Mouse (Mus musculus): ENCODE measurements around the gene Mtmr12. TPM values are rescaled to one million over a fixed set of nuclear protein-coding genes. Genes with fewer than 3 reads are reported as not detected.

Mtmr12 gene
- polyA plus RNA-seq, 1 experiment: 32.0 TPM

DNA sequence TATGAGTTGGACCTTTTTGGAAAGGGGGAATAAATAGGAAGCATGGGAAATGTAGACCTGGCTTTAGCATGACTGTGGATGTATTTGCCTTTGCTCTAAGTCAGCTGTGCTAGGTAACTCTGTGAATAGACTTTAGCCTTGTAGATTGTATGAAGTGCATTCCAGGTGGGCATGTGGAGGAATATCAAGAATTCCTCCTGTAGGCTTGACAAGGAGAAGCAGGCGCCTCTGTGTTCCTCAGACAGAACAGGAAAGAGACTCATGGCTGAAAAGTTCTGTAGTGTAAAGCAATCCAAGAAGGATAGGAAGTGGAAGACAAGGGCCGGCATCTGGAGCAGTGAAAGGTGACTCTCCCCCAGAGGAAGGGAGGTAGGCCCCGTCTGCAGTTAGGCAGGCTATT lies 58.2 kb downstream of the Mtmr12 start:
- TF ChIP-seq EP300 (IDR thresholded peaks at IDR 0.05; ENCODE audit: insufficient read depth, low read depth, low read length): no peak
- TF ChIP-seq POLR2A (IDR thresholded peaks at IDR 0.05; ENCODE audit: insufficient read depth, low read length): no peak
- no peak for TF ChIP-seq CTCF (IDR thresholded peaks at IDR 0.05; ENCODE audit: low read depth, low read length)
- Histone ChIP-seq H3K9ac (ENCODE audit: low read depth, poor library complexity, severe bottlenecking) (no peak overlapping the region), H3K4me1 (ENCODE audit: control insufficient read depth, insufficient read depth, low read length) (no peaks in the 10 kb centered on the region), H3K27ac (ENCODE audit: insufficient read depth, low read length) (no peak overlapping the region), H3K36me3 (ENCODE audit: control insufficient read depth, insufficient read depth, low read length, poor library complexity, severe bottlenecking) (peaks cover 33% of the 10 kb centered on the region), H3K9me3 (replicated peaks; ENCODE audit: control insufficient read depth, insufficient read depth, low read length, poor library complexity, severe bottlenecking) (no peaks in the 10 kb centered on the region), H3K4me3 (ENCODE audit: low read depth, low read length) (no peak overlapping the region), H3K27me3 (ENCODE audit: control insufficient read depth, insufficient read depth, low read length, poor library complexity, severe bottlenecking) (no peaks in the 10 kb centered on the region)

DNA sequence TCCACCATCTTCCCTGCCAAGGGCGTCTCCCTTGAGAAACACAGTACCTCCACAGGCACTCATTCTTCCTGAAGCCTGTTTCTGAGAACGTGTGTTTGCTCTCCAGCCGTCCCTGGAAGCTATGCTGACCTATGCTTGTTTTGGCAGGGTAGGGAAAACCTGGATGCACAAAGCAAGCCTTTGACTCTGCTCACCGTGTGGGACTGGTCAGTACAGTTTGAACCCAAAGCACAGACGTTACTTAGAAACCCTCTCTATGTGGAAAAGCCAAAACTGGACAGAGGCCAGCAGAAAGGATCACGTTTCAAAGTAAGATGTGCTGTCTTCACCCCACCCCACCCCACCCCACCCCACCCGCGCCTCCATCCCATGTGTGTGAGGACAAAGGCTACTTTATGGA lies 61.6 kb downstream of the Mtmr12 start:
- H3K4me1 ChIP-seq (ENCODE audit: control insufficient read depth, insufficient read depth, low read length): no peaks in the 10 kb centered on the region
- H3K9me3 ChIP-seq (replicated peaks; ENCODE audit: control insufficient read depth, insufficient read depth, low read length, poor library complexity, severe bottlenecking): no peaks in the 10 kb centered on the region
- no peak for TF ChIP-seq POLR2A (IDR thresholded peaks at IDR 0.05; ENCODE audit: insufficient read depth, low read length)
- no peak for TF ChIP-seq CTCF (IDR thresholded peaks at IDR 0.05; ENCODE audit: low read depth, low read length)
- no peak for TF ChIP-seq EP300 (IDR thresholded peaks at IDR 0.05; ENCODE audit: insufficient read depth, low read depth, low read length)
- H3K36me3 ChIP-seq (ENCODE audit: control insufficient read depth, insufficient read depth, low read length, poor library complexity, severe bottlenecking): peaks cover 26% of the 10 kb centered on the region
- H3K4me3 ChIP-seq (ENCODE audit: low read depth, low read length): no peak overlapping the region
- no peak overlapping the region for H3K27ac ChIP-seq (ENCODE audit: insufficient read depth, low read length)
- H3K27me3 ChIP-seq (ENCODE audit: control insufficient read depth, insufficient read depth, low read length, poor library complexity, severe bottlenecking): no peaks in the 10 kb centered on the region
- H3K9ac ChIP-seq (ENCODE audit: low read depth, poor library complexity, severe bottlenecking): no peak overlapping the region

DNA sequence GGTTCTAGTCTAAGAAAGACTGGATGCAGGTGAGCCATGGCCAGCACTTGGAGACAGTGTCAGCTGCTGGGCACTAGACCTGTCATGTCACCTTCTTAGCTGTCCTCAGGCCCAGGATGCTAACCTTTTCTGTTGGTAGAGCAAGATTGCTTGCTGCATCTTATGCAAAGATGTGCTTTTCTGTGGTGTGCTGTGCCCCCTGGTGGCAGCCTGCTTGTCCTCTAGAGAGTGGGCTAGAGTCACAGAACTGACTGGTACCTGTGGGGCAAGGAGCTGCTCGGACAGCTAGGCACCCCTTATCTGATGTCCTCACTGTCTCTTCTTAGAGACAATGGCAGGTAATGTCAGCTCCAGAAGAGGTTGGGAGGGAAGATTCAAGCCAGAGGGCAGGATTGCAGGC lies 63.2 kb downstream of the Mtmr12 start:
- Histone ChIP-seq H3K4me1 (ENCODE audit: control insufficient read depth, insufficient read depth, low read length) (no peaks in the 10 kb centered on the region), H3K9ac (ENCODE audit: low read depth, poor library complexity, severe bottlenecking) (no peak overlapping the region), H3K36me3 (ENCODE audit: control insufficient read depth, insufficient read depth, low read length, poor library complexity, severe bottlenecking) (peaks cover 25% of the 10 kb centered on the region), H3K27ac (ENCODE audit: insufficient read depth, low read length) (no peak overlapping the region), H3K9me3 (replicated peaks; ENCODE audit: control insufficient read depth, insufficient read depth, low read length, poor library complexity, severe bottlenecking) (no peaks in the 10 kb centered on the region), H3K27me3 (ENCODE audit: control insufficient read depth, insufficient read depth, low read length, poor library complexity, severe bottlenecking) (no peaks in the 10 kb centered on the region), H3K4me3 (ENCODE audit: low read depth, low read length) (no peak overlapping the region)
- TF ChIP-seq CTCF (IDR thresholded peaks at IDR 0.05; ENCODE audit: low read depth, low read length) (peak; percentile 84), EP300 (IDR thresholded peaks at IDR 0.05; ENCODE audit: insufficient read depth, low read depth, low read length) (no peak), POLR2A (IDR thresholded peaks at IDR 0.05; ENCODE audit: insufficient read depth, low read length) (no peak)

DNA sequence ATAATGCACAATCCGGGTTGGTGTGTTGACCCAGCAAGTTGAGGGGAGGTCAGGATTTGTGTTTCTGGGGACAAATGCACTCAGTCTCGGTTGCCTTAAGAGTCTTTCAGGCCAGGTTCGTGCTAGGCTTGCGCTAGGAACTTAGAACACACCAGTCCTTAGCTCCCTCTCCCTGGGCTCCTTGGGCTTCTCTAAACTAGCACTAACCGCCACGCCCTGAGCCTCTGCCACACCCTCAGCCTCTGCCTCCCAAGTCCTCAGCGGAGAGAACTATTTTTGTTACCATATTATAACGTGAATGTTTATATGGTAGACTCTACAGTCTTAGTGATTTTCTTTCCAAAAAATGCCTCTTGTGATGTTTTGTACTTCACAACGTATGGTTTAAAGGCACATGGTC lies 66.5 kb downstream of the Mtmr12 start:
- Histone ChIP-seq H3K9me3 (replicated peaks; ENCODE audit: control insufficient read depth, insufficient read depth, low read length, poor library complexity, severe bottlenecking) (no peaks in the 10 kb centered on the region), H3K9ac (ENCODE audit: low read depth, poor library complexity, severe bottlenecking) (no peak overlapping the region), H3K36me3 (ENCODE audit: control insufficient read depth, insufficient read depth, low read length, poor library complexity, severe bottlenecking) (peaks cover 9% of the 10 kb centered on the region), H3K27me3 (ENCODE audit: control insufficient read depth, insufficient read depth, low read length, poor library complexity, severe bottlenecking) (no peaks in the 10 kb centered on the region), H3K4me1 (ENCODE audit: control insufficient read depth, insufficient read depth, low read length) (peaks cover 4% of the 10 kb centered on the region), H3K27ac (ENCODE audit: insufficient read depth, low read length) (no peak overlapping the region), H3K4me3 (ENCODE audit: low read depth, low read length) (no peak overlapping the region)
- TF ChIP-seq EP300 (IDR thresholded peaks at IDR 0.05; ENCODE audit: insufficient read depth, low read depth, low read length) (no peak), CTCF (IDR thresholded peaks at IDR 0.05; ENCODE audit: low read depth, low read length) (no peak), POLR2A (IDR thresholded peaks at IDR 0.05; ENCODE audit: insufficient read depth, low read length) (no peak)

DNA sequence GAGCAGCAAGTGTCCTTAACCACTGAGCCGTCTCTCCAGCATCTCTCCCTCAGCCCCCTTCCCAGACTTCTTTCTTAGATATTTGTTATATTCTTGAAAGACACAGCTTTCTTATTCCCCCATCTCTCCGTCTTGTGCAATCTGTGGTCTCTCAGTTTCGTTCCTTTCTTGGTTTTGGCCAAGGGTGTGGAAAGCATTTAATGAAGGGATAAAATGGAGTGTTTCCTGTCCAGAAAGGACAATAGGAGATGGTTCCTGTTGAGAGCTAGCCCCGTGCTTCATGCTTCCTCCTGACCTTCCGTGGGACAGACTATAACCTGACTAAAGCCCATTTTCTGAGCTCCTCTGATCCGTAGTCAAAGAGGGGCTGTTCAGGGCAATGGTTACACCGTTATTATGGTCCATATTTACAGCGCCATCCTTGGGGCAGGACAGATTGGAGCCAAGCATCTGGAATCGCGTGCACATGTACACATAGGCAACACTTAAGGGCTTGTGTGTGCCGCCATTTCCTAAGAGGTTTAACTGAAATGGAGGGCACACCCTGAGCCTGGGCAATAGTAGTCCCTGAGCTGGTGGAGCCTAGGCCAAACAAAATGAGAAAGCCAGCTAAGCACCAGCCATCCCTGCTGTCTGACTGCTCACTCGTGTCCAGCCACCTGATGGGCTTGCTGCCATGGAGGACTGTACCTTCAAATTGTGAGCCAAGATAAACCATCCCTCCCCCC lies 68.7 kb downstream of the Mtmr12 start:
- H3K27me3 ChIP-seq (ENCODE audit: control insufficient read depth, insufficient read depth, low read length, poor library complexity, severe bottlenecking): no peaks in the 10 kb centered on the region
- H3K27ac ChIP-seq (ENCODE audit: insufficient read depth, low read length): no peak overlapping the region
- H3K4me3 ChIP-seq (ENCODE audit: low read depth, low read length): no peak overlapping the region
- H3K9me3 ChIP-seq (replicated peaks; ENCODE audit: control insufficient read depth, insufficient read depth, low read length, poor library complexity, severe bottlenecking): no peaks in the 10 kb centered on the region
- TF ChIP-seq CTCF (IDR thresholded peaks at IDR 0.05; ENCODE audit: low read depth, low read length): no peak
- no peak overlapping the region for H3K9ac ChIP-seq (ENCODE audit: low read depth, poor library complexity, severe bottlenecking)
- H3K4me1 ChIP-seq (ENCODE audit: control insufficient read depth, insufficient read depth, low read length): peaks cover 4% of the 10 kb centered on the region
- H3K36me3 ChIP-seq (ENCODE audit: control insufficient read depth, insufficient read depth, low read length, poor library complexity, severe bottlenecking): peaks cover 5% of the 10 kb centered on the region; the same call in 1 of the 2 replicates

DNA sequence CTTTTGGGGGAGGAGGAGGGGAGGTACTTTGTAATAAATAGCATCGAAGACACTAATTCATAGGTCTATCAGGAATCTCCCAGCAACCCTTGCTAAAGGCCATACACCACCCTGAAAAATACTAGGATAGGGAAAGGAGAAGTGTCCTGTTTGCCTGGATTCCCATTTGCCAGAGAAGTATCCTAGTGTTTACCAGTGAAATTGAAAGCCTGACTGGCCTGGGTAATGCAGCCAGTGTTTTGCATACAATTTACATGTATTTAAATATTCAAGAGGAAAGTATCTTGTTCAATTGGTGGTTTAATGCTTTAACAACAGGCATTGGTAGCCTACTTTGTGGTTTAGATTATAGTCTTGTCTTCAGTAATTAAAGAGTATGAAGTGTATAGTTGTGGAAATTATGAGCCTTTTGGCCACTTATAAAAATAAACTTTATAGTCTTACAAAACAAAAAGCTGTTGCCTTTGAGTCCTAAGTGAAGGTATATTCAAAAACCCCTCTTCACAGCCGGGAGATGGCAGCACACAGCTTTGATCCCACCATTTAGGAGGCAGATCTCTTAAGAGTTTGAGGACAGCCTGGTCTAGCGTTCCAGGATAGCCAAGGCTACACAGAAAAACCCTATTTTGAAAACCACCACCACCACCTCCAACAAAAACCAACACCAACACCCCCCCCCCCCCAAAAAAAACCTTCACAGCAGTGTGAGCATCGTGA lies 69.4 kb downstream of the Mtmr12 start:
- TF ChIP-seq EP300 (IDR thresholded peaks at IDR 0.05; ENCODE audit: insufficient read depth, low read depth, low read length): no peak
- peak; percentile 4 for TF ChIP-seq CTCF (IDR thresholded peaks at IDR 0.05; ENCODE audit: low read depth, low read length)
- H3K36me3 ChIP-seq (ENCODE audit: control insufficient read depth, insufficient read depth, low read length, poor library complexity, severe bottlenecking): peaks cover 5% of the 10 kb centered on the region; the same call in 1 of the 2 replicates
- no peaks in the 10 kb centered on the region for H3K27me3 ChIP-seq (ENCODE audit: control insufficient read depth, insufficient read depth, low read length, poor library complexity, severe bottlenecking)
- no peak overlapping the region for H3K4me3 ChIP-seq (ENCODE audit: low read depth, low read length)
- H3K27ac ChIP-seq (ENCODE audit: insufficient read depth, low read length): peak overlapping the region; percentile 36; the same call in 1 of the 2 replicates
- no peak overlapping the region for H3K9ac ChIP-seq (ENCODE audit: low read depth, poor library complexity, severe bottlenecking)
- H3K9me3 ChIP-seq (replicated peaks; ENCODE audit: control insufficient read depth, insufficient read depth, low read length, poor library complexity, severe bottlenecking): no peaks in the 10 kb centered on the region
- H3K4me1 ChIP-seq (ENCODE audit: control insufficient read depth, insufficient read depth, low read length): peaks cover 4% of the 10 kb centered on the region
